Mouse (Mus musculus) liver, adult 2 months (tissue): ENCODE data around the gene Gm10354. TPM values are rescaled to one million over a fixed set of nuclear protein-coding genes. Genes with fewer than 3 reads are reported as not detected.
"Not testable (repeated sequence)": the region's sequence is repeated elsewhere in the genome, so short reads cannot be mapped to it uniquely, and the experiment has no call there.

Experiments
- DNase-seq: peaks from one replicate; pipeline ENCODE4 v3.0.0-alpha.2; 2011; ENCODE audit warnings: low read depth, low spot score; ENCODE audit errors: extremely low read depth
- H3K27ac ChIP-seq: fragments of 200-500 bp; replicated peaks from 2 replicates; pipeline ENCODE4 v1.5.1; 2012; ENCODE audit warnings: low read depth, mild to moderate bottlenecking, control low read depth, inconsistent platforms, low read length; ENCODE audit not compliant: insufficient read depth
- H3K27me3 ChIP-seq: fragments of 200-500 bp; 2 replicates; pipeline ENCODE4 v1.6.1; 2012; ENCODE audit warnings: mild to moderate bottlenecking, moderate library complexity, low read length, inconsistent platforms; ENCODE audit not compliant: control insufficient read depth, insufficient read depth
- H3K36me3 ChIP-seq: fragments of 200-500 bp; 2 replicates; pipeline ENCODE4 v1.6.1; 2012; ENCODE audit warnings: low read length, inconsistent platforms; ENCODE audit not compliant: control insufficient read depth, insufficient read depth
- H3K4me1 ChIP-seq: fragments of 200-500 bp; 2 replicates; pipeline ENCODE4 v1.6.1; 2011; ENCODE audit warnings: low read length; ENCODE audit not compliant: control insufficient read depth, insufficient read depth
- H3K4me3 ChIP-seq: fragments of 200-500 bp; 2 replicates; pipeline ENCODE4 v1.5.1; 2011; ENCODE audit warnings: low read depth, mild to moderate bottlenecking, control low read depth, low read length, moderate library complexity; ENCODE audit not compliant: insufficient read depth
- H3K79me2 ChIP-seq: fragments of 200-500 bp; 2 replicates; pipeline ENCODE4 v1.6.1; 2012; ENCODE audit warnings: inconsistent platforms, mild to moderate bottlenecking, low read length, moderate library complexity; ENCODE audit not compliant: control insufficient read depth, insufficient read depth
- H3K9ac ChIP-seq: fragments of 200-500 bp; 2 replicates; pipeline ENCODE4 v1.6.1; 2012; ENCODE audit warnings: low read depth, mild to moderate bottlenecking, control low read depth, inconsistent platforms, low read length
- WGBS: fragments of 180-500 bp; shearing (Covaris S2); methylation state at CpG from one replicate; pipeline ENCODE4 v1.1.7; 2018; 5-methylcytosine and 5-hydroxymethylcytosine counted together
- polyA plus RNA-seq: library from polyadenylated mRNA; depleted of rRNA; stranded (reverse); fragments of >200 nt; gene quantifications from 2 replicates; pipeline ENCODE4 v1.2.3, GENCODE M21; 2012
- total RNA-seq: library from RNA; depleted of rRNA; stranded (reverse); fragments of >200 nt; gene quantifications from 2 replicates; pipeline ENCODE4 v1.2.3, GENCODE M21; 2014

The Gm10354 gene
- total and polyA plus RNA-seq, 2 experiments, result not detected

DNA sequence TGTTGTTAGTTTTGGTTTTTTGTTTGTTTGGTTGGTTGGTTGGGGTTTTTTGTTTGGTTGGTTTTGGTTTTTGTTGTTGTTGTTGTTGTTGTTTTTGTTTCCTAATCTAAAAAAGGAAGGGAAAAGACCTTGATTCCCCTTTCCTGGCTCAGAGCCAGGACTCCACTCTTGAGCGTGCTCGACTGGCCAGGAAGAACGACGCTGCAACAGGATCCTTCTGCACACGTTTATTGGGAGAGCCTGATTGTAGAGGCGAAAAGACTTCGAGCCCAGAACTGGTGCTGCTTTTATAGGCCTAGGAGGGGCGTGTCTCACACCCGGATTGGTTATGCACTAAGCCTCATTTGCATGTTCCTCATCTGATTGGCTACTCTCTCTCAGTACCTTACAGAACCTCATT is 19.3 kb upstream of the Gm10354 start:
- not testable (repeated sequence) for DNase-seq, H3K9ac ChIP-seq, H3K36me3 ChIP-seq, H3K27ac ChIP-seq, H3K27me3 ChIP-seq, H3K4me1 ChIP-seq, H3K79me2 ChIP-seq, H3K4me3 ChIP-seq
- WGBS, result 76% methylated on average over 9 of the region's 9 CpGs

- not testable (repeated sequence) for H3K4me3 ChIP-seq, H3K36me3 ChIP-seq, H3K9ac ChIP-seq, H3K27me3 ChIP-seq, H3K27ac ChIP-seq, DNase-seq, H3K4me1 ChIP-seq, H3K79me2 ChIP-seq
- 84% methylated on average over 4 of the region's 4 CpGs for WGBS
Measured at GRCm38 (mm10) chr5:14997556-14997955, 18.8 kb upstream of the Gm10354 start.

DNA sequence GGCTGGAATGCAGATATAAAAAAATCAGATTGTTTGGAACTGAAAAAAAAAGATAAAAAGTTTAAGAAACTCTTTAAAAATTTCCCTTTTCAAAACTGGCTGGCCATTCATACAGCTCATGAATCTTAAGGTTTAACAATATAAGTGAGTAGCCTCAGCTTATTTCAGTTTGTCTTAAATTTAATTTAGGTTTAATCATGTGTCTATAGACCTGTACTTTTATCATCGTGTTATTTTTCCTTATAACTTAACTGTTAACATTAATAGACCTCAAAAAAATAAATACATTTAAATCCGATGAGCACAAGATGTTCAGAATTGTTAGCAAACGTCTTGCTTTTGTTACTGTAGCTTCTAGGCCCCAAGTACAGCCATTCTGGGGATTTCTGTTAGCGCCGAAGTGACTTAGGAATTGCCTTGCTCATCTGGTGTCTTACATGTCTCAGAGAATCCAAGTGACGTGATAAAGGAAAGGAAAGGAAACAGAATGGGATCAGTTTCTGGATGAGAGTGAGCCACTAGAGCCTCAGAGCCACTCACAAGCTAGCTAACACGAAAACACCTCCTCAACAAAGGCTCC is 18.0 kb upstream of the Gm10354 start:
- H3K9ac ChIP-seq, H3K27ac ChIP-seq, H3K4me3 ChIP-seq, DNase-seq, H3K36me3 ChIP-seq, H3K27me3 ChIP-seq, H3K4me1 ChIP-seq, H3K79me2 ChIP-seq: not testable (repeated sequence)
- WGBS, result 64% methylated on average over 7 of the region's 7 CpGs

GRCm38 (mm10) chr5:14994124-14994523 is 15.4 kb upstream of the Gm10354 start:
- DNase-seq, H3K9ac ChIP-seq, H3K4me3 ChIP-seq, H3K4me1 ChIP-seq, H3K79me2 ChIP-seq, H3K27ac ChIP-seq, H3K36me3 ChIP-seq, H3K27me3 ChIP-seq: not testable (repeated sequence)
- 82% methylated on average over 6 of the region's 6 CpGs for WGBS

- H3K4me1 ChIP-seq, H3K4me3 ChIP-seq, H3K36me3 ChIP-seq, H3K9ac ChIP-seq, H3K79me2 ChIP-seq, H3K27ac ChIP-seq, DNase-seq, H3K27me3 ChIP-seq: not testable (repeated sequence)
- WGBS, result 75% methylated on average over 8 of the region's 8 CpGs
Measured at GRCm38 (mm10) chr5:14990375-14991158, 11.8 kb upstream of the Gm10354 start.

- DNase-seq, H3K4me3 ChIP-seq, H3K9ac ChIP-seq: not testable (repeated sequence)
Measured at GRCm38 (mm10) chr5:14986649-14987387, 8.1 kb upstream of the Gm10354 start.

DNA sequence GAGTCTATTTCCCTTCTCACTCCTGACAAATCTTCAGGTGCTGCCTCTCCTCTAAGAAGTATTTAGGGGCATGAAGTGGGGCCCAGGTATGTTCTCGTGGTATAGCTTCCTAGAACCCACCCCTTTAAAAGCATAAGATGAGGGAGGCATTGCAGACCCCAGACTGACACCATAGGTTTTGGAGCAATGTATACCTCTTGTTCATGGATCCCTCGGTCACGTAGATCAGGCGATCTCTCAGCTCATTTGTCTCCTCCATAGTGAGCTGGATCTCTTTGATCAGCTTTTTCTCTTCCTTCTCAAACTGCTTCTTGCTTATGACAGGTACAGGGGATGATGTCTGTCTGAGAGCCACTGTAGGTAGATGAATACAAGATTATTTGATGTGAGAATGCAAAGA is 1.4 kb downstream of the Gm10354 start:
- not testable (repeated sequence) for H3K4me1 ChIP-seq

More at GRCm38 (mm10) chr5:14986649-14987387, 8.1 kb upstream of the Gm10354 start:
- H3K27me3 ChIP-seq, H3K4me1 ChIP-seq, H3K79me2 ChIP-seq, H3K36me3 ChIP-seq, H3K27ac ChIP-seq: not testable (repeated sequence)
- WGBS, result 38% methylated on average over 6 of the region's 6 CpGs

GRCm38 (mm10) chr5:14975294-14975693 is 3.4 kb downstream of the Gm10354 start:
- H3K79me2 ChIP-seq, H3K4me1 ChIP-seq, H3K27me3 ChIP-seq, H3K9ac ChIP-seq, DNase-seq, H3K4me3 ChIP-seq, H3K36me3 ChIP-seq, H3K27ac ChIP-seq: not testable (repeated sequence)
- WGBS, result 59% methylated on average over 4 of the region's 4 CpGs

More for the DNA sequence above, 1.4 kb downstream of the Gm10354 start:
- not testable (repeated sequence) for H3K27me3 ChIP-seq, H3K4me3 ChIP-seq, H3K9ac ChIP-seq, H3K36me3 ChIP-seq, H3K27ac ChIP-seq, DNase-seq, H3K79me2 ChIP-seq
- 74% methylated on average over 4 of the region's 4 CpGs for WGBS

GRCm38 (mm10) chr5:14972841-14973240 is 5.9 kb downstream of the Gm10354 start:
- not testable (repeated sequence) for H3K27ac ChIP-seq, H3K4me3 ChIP-seq, H3K36me3 ChIP-seq, H3K79me2 ChIP-seq, H3K4me1 ChIP-seq, H3K9ac ChIP-seq, DNase-seq, H3K27me3 ChIP-seq
- 73% methylated on average over 3 of the region's 3 CpGs for WGBS
